In genomic region chr8:85037681-85038531, GRCm38 (mm10) we compare ENCODE assay signal across 9 mouse cellular contexts. TPM values are rescaled to one million over a fixed set of nuclear protein-coding genes. Genes with fewer than 3 reads are reported as not detected.
DNase-seq lines count a peak whose midpoint lies in the region; ATAC-seq and TF ChIP-seq lines count a peak whose summit lies in the region.
"Had no signal": no experiment of that assay in that cellular context is flagged by ENCODE, and none has a peak within 500 bp of the region (broad histone marks: within the 10 kb centered on the region; RNA-seq: fewer than 3 reads in every experiment).

No protein-coding gene starts in this region.

- TF ChIP-seq POLR2A in brain, embryonic 14.5 days (IDR thresholded peaks at IDR 0.05; ENCODE audit: borderline replicate concordance, extremely low read depth, insufficient read depth, insufficient read length, poor library complexity, severe bottlenecking): no peak

- peak overlapping the region; percentile 94 for H3K9ac ChIP-seq in forebrain, embryonic 13.5 days
- H3K9ac ChIP-seq in hindbrain, embryonic 12.5 days: peak overlapping the region; percentile 91

- peak overlapping the region; percentile 98 for H3K4me2 ChIP-seq in forebrain, embryonic 13.5 days
- peak overlapping the region; percentile 96 for H3K4me2 ChIP-seq in hindbrain, embryonic 12.5 days (replicated peaks)

- peaks cover 61% of the 10 kb centered on the region for H3K36me3 ChIP-seq in G1E (replicated peaks)
- H3K36me3 ChIP-seq in forebrain, embryonic 13.5 days (ENCODE audit: poor library complexity, severe bottlenecking): peaks cover 34% of the 10 kb centered on the region
- peaks cover 28% of the 10 kb centered on the region for H3K36me3 ChIP-seq in hindbrain, embryonic 12.5 days

- no peak for TF ChIP-seq CTCF in G1E (IDR thresholded peaks at IDR 0.05; ENCODE audit: low read depth, low read length)
- no peak for TF ChIP-seq CTCF in brain, embryonic 14.5 days (IDR thresholded peaks at IDR 0.05; ENCODE audit: borderline replicate concordance, extremely low read depth, insufficient read depth, insufficient read length)
- no peak for TF ChIP-seq CTCF in left cerebral cortex, adult 2 months (IDR thresholded peaks at IDR 0.05)

- intact Hi-C loops in left cerebral cortex, adult 2 months (cut with DNase I): no loop called here

- no peaks in the 10 kb centered on the region for H3K9me3 ChIP-seq in G1E (replicated peaks)
- H3K9me3 ChIP-seq in forebrain, embryonic 13.5 days (replicated peaks): no peaks in the 10 kb centered on the region
- no peaks in the 10 kb centered on the region for H3K9me3 ChIP-seq in hindbrain, embryonic 12.5 days (replicated peaks)

- H3K4me1 ChIP-seq in G1E (ENCODE audit: insufficient read depth, low read depth, low read length): peaks cover 59% of the 10 kb centered on the region
- H3K4me1 ChIP-seq in forebrain, embryonic 13.5 days: peaks cover 35% of the 10 kb centered on the region
- H3K4me1 ChIP-seq in hindbrain, embryonic 12.5 days: peaks cover 26% of the 10 kb centered on the region

- ATAC-seq in G1E (ENCODE audit: extremely low read depth, insufficient number of reproducible peaks, low FRiP score, poor library complexity, severe bottlenecking): no peak
- no peak for ATAC-seq in forebrain, embryonic 13.5 days
- ATAC-seq in hindbrain, embryonic 12.5 days (ENCODE audit: low FRiP score): peak; percentile 14; the same call in 1 of the 2 replicates

- DNase-seq in G1E (ENCODE audit: low spot score): peak; percentile 64
- DNase-seq in brain, embryonic 14.5 days (ENCODE audit: low read depth): peak; percentile 54
- DNase-seq in left cerebral cortex, adult 2 months (ENCODE audit: extremely low spot score in 1 of 2, low spot score in 2 of 2): peak; percentile 52 to 65
- peak; percentile 61 to 62 for DNase-seq in lung, postnatal 4 days
- peak; percentile 61 to 67 for DNase-seq in right cerebral cortex, postnatal 10 days (ENCODE audit: low spot score in 2 of 2)
- DNase-seq in urinary bladder, postnatal 25 days (ENCODE audit: low spot score): peak; percentile 56

- H3K27ac ChIP-seq in forebrain, embryonic 13.5 days: peak overlapping the region; percentile 99
- peak overlapping the region; percentile 98 for H3K27ac ChIP-seq in hindbrain, embryonic 12.5 days
- peak overlapping the region; percentile 98 for H3K27ac ChIP-seq in left cerebral cortex, adult 2 months

- no peaks in the 10 kb centered on the region for H3K27me3 ChIP-seq in G1E (ENCODE audit: insufficient read depth, low read length)
- no peaks in the 10 kb centered on the region for H3K27me3 ChIP-seq in forebrain, embryonic 13.5 days
- H3K27me3 ChIP-seq in hindbrain, embryonic 12.5 days: no peaks in the 10 kb centered on the region

- WGBS in forebrain, embryonic 13.5 days: under 1% methylated on average over 57 of the region's 57 CpGs
- 1% methylated on average over 51 of the region's 57 CpGs for WGBS in hindbrain, embryonic 12.5 days

- H3K4me3 ChIP-seq in G1E (ENCODE audit: low read depth, low read length): peak overlapping the region; percentile 90
- peak overlapping the region; percentile 86 for H3K4me3 ChIP-seq in forebrain, embryonic 13.5 days
- peak overlapping the region; percentile 64 for H3K4me3 ChIP-seq in hindbrain, embryonic 12.5 days
- peak overlapping the region; percentile 86 for H3K4me3 ChIP-seq in left cerebral cortex, adult 2 months

RNA-seq across cellular contexts. Expression of gene Tnpo2, which starts 1.2 kb away (rescaled TPM):
- total RNA-seq in G1E (2014; fragmentation: Nextera tagmentation): 83.8 and 92.5 TPM in 2 replicates
- 38.9 and 52.8 TPM in 2 replicates for total RNA-seq in G1E (2017)
- polyA plus RNA-seq in G1E (2012): 20.0 and 26.5 TPM in 2 replicates
- 129 and 140 TPM in 2 replicates for polyA plus RNA-seq in brain, embryonic 14.5 days (2012; rRNA removed)
- 46.4 and 49.4 TPM in 2 replicates for polyA plus RNA-seq in forebrain, embryonic 13.5 days (2015; fragmentation: Nextera tagmentation; extraction: Ambion mirVana)
- 41.3 and 41.9 TPM in 2 replicates for polyA plus RNA-seq in hindbrain, embryonic 12.5 days (2016; fragmentation: Nextera tagmentation; extraction: Ambion mirVana)
- 100 to 1,000 TPM; 146 to 163 TPM for total RNA-seq in left cerebral cortex, adult 2 months (2021)

RNA-seq across cellular contexts. Expression of gene Trir, which starts 11.3 kb away (rescaled TPM):
- total RNA-seq in G1E (2014; fragmentation: Nextera tagmentation): 61.3 and 64.2 TPM in 2 replicates
- total RNA-seq in G1E (2017): 151 and 196 TPM in 2 replicates
- 263 and 317 TPM in 2 replicates for polyA plus RNA-seq in G1E (2012)
- polyA plus RNA-seq in brain, embryonic 14.5 days (2012; rRNA removed): 191 and 216 TPM in 2 replicates
- 125 and 154 TPM in 2 replicates for polyA plus RNA-seq in forebrain, embryonic 13.5 days (2015; fragmentation: Nextera tagmentation; extraction: Ambion mirVana)
- 162 and 174 TPM in 2 replicates for polyA plus RNA-seq in hindbrain, embryonic 12.5 days (2016; fragmentation: Nextera tagmentation; extraction: Ambion mirVana)
- total RNA-seq in left cerebral cortex, adult 2 months (2021): 100 to 1,000 TPM; 124 to 132 TPM

RNA-seq across cellular contexts. Expression of gene Asna1, which starts 12.8 kb away (rescaled TPM):
- 83.6 and 104 TPM in 2 replicates for total RNA-seq in G1E (2014; fragmentation: Nextera tagmentation)
- total RNA-seq in G1E (2017): 110 and 139 TPM in 2 replicates
- 103 and 136 TPM in 2 replicates for polyA plus RNA-seq in G1E (2012)
- polyA plus RNA-seq in brain, embryonic 14.5 days (2012; rRNA removed): 224 and 279 TPM in 2 replicates
- polyA plus RNA-seq in forebrain, embryonic 13.5 days (2015; fragmentation: Nextera tagmentation; extraction: Ambion mirVana): 166 and 168 TPM in 2 replicates
- 127 and 128 TPM in 2 replicates for polyA plus RNA-seq in hindbrain, embryonic 12.5 days (2016; fragmentation: Nextera tagmentation; extraction: Ambion mirVana)
- 100 to 1,000 TPM; 122 to 124 TPM for total RNA-seq in left cerebral cortex, adult 2 months (2021)

RNA-seq across cellular contexts. Expression of gene Fbxw9, which starts 21.9 kb away (rescaled TPM):
- 10.4 and 17.0 TPM in 2 replicates for total RNA-seq in G1E (2014; fragmentation: Nextera tagmentation)
- total RNA-seq in G1E (2017): 15.9 and 16.1 TPM in 2 replicates
- 33.7 and 34.7 TPM in 2 replicates for polyA plus RNA-seq in G1E (2012)
- 102 and 128 TPM in 2 replicates for polyA plus RNA-seq in brain, embryonic 14.5 days (2012; rRNA removed)
- polyA plus RNA-seq in forebrain, embryonic 13.5 days (2015; fragmentation: Nextera tagmentation; extraction: Ambion mirVana): 39.4 and 49.1 TPM in 2 replicates
- polyA plus RNA-seq in hindbrain, embryonic 12.5 days (2016; fragmentation: Nextera tagmentation; extraction: Ambion mirVana): 42.4 and 43.6 TPM in 2 replicates
- 10 to 100 TPM; 21.5 to 25.5 TPM for total RNA-seq in left cerebral cortex, adult 2 months (2021)

RNA-seq across cellular contexts. Expression of gene Best2, which starts 23.6 kb away (rescaled TPM):
- total RNA-seq in G1E (2014; fragmentation: Nextera tagmentation) (not detected in 2 replicates), G1E (2017) (0.12 TPM in 1 of 2 replicates, not detected in the other)
- polyA plus RNA-seq in G1E (2012): not detected in 2 replicates
- polyA plus RNA-seq in brain, embryonic 14.5 days (2012; rRNA removed): 0.05 and 0.06 TPM in 2 replicates
- polyA plus RNA-seq in forebrain, embryonic 13.5 days (2015; fragmentation: Nextera tagmentation; extraction: Ambion mirVana): not detected in 2 replicates
- not detected in 2 replicates for polyA plus RNA-seq in hindbrain, embryonic 12.5 days (2016; fragmentation: Nextera tagmentation; extraction: Ambion mirVana)
- total RNA-seq in left cerebral cortex, adult 2 months (2021): not detected
- total RNA-seq: layer of hippocampus, adult 8-10 months had no signal
